Mouse (Mus musculus) embryonic facial prominence, embryonic 10.5 days (tissue): ENCODE data around the gene Ccdc148. TPM values are rescaled to one million over a fixed set of nuclear protein-coding genes. Genes with fewer than 3 reads are reported as not detected.

ENCODE experiments used
- DNase-seq: peaks from one replicate; pipeline ENCODE4 v3.0.0-alpha.2; 2017; ENCODE audit warnings: low spot score
- H3K27ac ChIP-seq: fragments of 300-500 bp; sonication (generic); replicated peaks from 2 replicates; pipeline ENCODE4 v1.5.1; 2016; ENCODE audit warnings: mild to moderate bottlenecking
- H3K27me3 ChIP-seq: fragments of 300-500 bp; sonication (generic); replicated peaks from 2 replicates; pipeline ENCODE4 v1.6.1; 2016; ENCODE audit warnings: low read depth, mild to moderate bottlenecking; ENCODE audit not compliant: poor library complexity, severe bottlenecking
- H3K36me3 ChIP-seq: fragments of 300-500 bp; sonication (generic); replicated peaks from 2 replicates; pipeline ENCODE4 v1.6.1; 2016; ENCODE audit warnings: mild to moderate bottlenecking, moderate library complexity
- H3K4me1 ChIP-seq: fragments of 300-500 bp; sonication (generic); 2 replicates; pipeline ENCODE4 v1.6.1; 2016
- H3K4me3 ChIP-seq: fragments of 300-500 bp; sonication (generic); 2 replicates; pipeline ENCODE4 v1.5.1; 2016; ENCODE audit warnings: mild to moderate bottlenecking, moderate library complexity
- H3K9me3 ChIP-seq: fragments of 300-500 bp; sonication (generic); 2 replicates; pipeline ENCODE4 v1.6.1; 2016; ENCODE audit warnings: mild to moderate bottlenecking
- WGBS: fragments of 180-500 bp; shearing (Covaris S2); methylation state at CpG from one replicate; pipeline ENCODE4 v1.1.7; 2016; 5-methylcytosine and 5-hydroxymethylcytosine counted together
- polyA plus RNA-seq: library from polyadenylated mRNA; unstranded; fragments of >200 nt; fragmentation: Nextera tagmentation; extraction: Ambion mirVana; gene quantifications from 2 replicates; pipeline ENCODE4 v1.2.1, GENCODE M21; 2016

Gene Ccdc148
- polyA plus RNA-seq, 1 experiment from 2014 or later: 0.87 TPM

DNA sequence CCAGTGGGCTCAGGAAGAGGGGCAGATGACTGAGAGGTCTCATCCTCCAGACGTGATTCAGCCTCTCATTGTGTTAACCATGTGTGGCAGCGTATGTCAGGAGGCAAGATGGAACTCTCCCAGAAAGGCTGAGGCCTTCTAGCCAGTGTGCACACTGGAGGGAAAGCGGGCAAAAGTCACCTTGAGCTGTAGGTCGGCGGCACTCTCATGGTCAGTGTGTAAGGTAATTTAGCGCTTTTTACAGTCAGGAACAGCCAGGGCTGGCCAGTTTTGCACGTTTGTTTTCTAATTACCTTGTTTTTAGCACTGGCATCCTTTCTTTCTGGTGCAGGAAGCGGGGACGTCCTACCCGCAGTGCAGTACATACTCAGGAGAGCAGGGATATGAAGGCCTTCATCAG lies 29.7 kb upstream of the Ccdc148 start:
- H3K9me3 ChIP-seq: no peaks in the 10 kb centered on the region
- H3K4me3 ChIP-seq: no peak overlapping the region
- DNase-seq: no peak
- 90% methylated on average over 10 of the region's 10 CpGs for WGBS
- peaks cover 20% of the 10 kb centered on the region for H3K36me3 ChIP-seq
- no peaks in the 10 kb centered on the region for H3K27me3 ChIP-seq
- 0 out of 2 replicates have a peak, but pooled peaks cover 6% of the 10 kb centered on the region for H3K4me1 ChIP-seq
- no peak overlapping the region for H3K27ac ChIP-seq

DNA sequence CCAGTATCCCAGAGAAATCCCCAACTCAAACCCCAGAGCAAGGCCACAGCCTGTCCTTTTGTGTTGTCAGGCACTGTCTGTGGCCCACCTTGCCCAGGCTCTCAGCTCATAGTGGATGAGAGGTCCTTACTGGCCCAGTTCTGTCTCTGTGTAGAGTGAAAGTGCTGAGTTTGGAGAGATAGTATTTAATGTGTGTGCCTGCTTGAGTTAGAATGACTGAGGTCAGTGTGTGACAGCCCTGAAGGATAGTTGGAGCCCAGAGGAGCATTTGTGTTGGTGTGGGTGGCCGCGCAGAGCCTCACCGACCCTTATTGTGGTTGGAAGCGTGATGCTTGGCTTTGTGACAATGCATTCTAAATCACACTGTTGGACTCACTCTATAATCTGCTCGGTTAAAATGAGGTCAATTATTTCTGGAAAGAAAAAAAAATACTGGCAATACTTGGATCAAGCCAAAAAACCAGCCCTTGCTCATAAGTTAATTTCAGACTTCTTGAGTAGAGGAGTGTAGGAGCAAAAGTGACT lies 29.2 kb upstream of the Ccdc148 start:
- Histone ChIP-seq H3K4me1 (0 out of 2 replicates have a peak, but pooled peaks cover 6% of the 10 kb centered on the region), H3K27me3 (no peaks in the 10 kb centered on the region), H3K4me3 (no peak overlapping the region), H3K27ac (no peak overlapping the region), H3K9me3 (no peaks in the 10 kb centered on the region), H3K36me3 (peaks cover 20% of the 10 kb centered on the region)
- no peak for DNase-seq
- WGBS: 94% methylated on average over 5 of the region's 5 CpGs

DNA sequence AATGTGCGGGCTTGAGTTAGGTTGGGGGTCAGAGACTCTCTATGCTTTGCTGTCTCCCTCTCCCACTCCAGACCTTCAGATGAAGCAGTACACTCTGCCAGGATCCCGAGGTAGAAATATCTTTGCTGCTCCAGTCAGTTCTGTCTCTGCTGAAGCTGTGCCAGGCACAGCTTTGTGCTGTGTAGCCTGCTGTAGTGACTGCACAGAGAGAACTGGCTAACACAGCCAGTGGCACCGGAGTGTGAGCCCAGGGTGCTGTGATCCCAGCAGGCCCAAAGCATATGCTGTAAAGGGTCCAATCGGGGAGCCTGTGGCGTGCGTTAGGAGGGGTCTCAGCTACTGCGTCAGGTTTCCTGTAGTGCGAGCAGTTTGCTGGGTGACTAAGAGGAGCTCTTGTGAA lies 27.8 kb upstream of the Ccdc148 start:
- Histone ChIP-seq H3K27me3 (no peaks in the 10 kb centered on the region), H3K27ac (no peak overlapping the region), H3K4me1 (0 out of 2 replicates have a peak, but pooled peaks cover 6% of the 10 kb centered on the region), H3K36me3 (peaks cover 23% of the 10 kb centered on the region), H3K9me3 (no peaks in the 10 kb centered on the region), H3K4me3 (no peak overlapping the region)
- 88% methylated on average over 8 of the region's 8 CpGs for WGBS
- DNase-seq: no peak

DNA sequence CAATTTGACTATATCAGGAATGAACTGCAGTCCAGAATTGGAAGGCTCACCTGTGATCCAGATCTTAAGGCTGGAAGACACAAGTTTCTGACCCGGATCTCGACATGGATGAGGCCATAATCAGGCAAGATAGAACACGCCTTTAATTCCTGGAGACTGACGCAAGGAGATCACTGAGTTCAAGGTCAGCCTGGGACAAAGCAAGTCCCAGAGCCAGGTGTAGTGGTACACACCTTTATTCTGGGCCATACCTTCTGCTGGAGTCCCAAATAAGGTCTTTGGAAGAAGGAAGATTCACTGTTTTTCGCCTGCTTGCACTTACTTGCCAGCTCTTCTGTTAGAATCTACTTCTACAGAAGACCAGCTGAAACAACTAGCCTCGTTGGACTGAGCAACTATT lies 26.5 kb upstream of the Ccdc148 start:
- Histone ChIP-seq H3K4me1 (0 out of 2 replicates have a peak, but pooled peaks cover 6% of the 10 kb centered on the region), H3K9me3 (no peaks in the 10 kb centered on the region), H3K27ac (no peak overlapping the region), H3K27me3 (no peaks in the 10 kb centered on the region), H3K4me3 (no peak overlapping the region), H3K36me3 (peaks cover 23% of the 10 kb centered on the region)
- no peak for DNase-seq
- 95% methylated on average over 6 of the region's 6 CpGs for WGBS

DNA sequence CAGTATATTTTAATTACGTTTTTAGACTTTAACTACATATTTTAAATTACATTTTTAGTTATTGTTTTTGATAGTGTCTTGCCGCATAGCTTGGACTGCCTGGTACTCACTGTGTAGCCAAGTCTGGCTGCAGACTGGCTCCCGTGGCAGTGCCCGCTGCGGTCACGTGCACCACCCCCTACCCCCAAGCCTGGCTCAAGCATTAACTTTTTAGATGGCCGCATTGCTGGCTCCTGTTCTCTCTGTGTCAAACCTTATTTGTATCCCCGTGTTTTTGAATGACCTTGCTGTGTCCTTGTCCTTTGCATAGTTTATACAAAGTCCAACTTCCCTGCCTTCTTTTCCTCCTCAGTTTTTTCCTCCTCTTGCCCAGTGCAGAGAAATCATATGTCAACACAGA lies 25.6 kb upstream of the Ccdc148 start:
- Histone ChIP-seq H3K36me3 (peaks cover 20% of the 10 kb centered on the region), H3K4me3 (no peak overlapping the region), H3K4me1 (0 out of 2 replicates have a peak, but pooled peaks cover 4% of the 10 kb centered on the region), H3K9me3 (no peaks in the 10 kb centered on the region), H3K27me3 (no peaks in the 10 kb centered on the region), H3K27ac (no peak overlapping the region)
- WGBS: 93% methylated on average over 8 of the region's 8 CpGs
- DNase-seq: no peak

DNA sequence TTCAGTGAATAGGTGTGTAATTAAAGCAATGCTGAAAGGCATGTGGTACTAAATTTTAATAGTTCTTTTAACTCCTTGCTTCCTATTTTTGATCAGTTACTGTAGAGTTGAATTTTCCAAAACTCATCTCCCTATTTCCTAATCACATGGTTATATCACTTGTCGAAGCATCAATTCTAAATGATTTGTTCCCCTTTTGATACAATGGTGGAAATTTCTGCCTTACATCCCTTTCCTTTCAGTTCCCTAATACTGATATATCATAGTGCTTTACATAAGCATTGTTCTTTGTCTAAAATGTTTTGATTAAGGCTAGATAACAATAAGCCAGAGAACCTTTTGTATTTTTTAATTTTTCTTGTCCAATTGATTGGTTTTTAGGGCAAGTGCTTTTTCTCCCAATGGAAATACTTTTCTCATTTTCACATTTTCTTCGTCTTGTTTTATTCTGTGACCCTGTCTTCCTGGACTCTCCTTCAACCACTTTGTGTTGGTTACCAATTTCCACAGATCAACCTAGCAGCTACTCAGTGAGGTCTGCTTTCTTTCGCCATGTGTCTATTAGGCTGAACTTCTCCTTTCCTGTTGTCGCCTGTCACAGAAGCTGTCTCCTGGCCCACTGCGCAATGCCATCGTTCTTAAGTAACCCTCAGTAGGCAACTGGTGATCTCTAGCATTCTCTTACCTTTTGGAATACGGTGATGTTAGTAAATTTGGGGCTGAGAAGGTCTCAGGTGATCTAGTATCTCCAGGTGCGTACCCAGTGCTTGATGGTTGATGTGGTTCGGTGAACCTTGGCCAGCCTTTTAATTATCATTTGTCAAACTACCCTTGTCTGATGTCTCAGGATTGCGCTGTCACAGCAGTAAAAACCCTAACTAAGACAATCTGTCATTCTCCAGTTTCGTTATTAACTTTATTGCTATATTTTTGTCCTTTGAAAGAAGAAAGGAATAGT lies 23.9 kb upstream of the Ccdc148 start:
- WGBS: 92% methylated on average over 11 of the region's 11 CpGs
- no peak overlapping the region for H3K4me3 ChIP-seq

DNA sequence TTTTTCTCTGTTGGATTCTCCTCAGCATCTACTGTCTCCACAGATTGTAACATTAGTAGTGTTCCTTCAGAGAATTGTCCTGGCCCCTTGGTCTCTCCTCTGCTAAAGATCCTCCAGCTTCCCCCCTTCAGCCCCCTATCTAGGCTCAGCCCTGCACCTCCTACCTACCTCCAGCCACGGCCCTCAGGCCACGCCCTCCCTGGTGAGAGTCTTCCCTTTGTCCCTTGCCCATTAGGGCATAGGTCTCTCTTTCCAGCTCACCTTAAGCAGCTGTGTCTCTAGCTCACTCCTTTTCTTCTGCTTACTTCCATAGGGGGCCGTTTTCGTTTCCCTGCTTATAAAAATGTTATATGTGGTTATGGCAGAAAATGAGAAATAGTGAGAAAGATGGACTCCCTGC lies 23.1 kb upstream of the Ccdc148 start:
- Histone ChIP-seq H3K4me3 (no peak overlapping the region), H3K9me3 (no peaks in the 10 kb centered on the region), H3K4me1 (peaks cover 21% of the 10 kb centered on the region), H3K27me3 (no peaks in the 10 kb centered on the region), H3K27ac (no peak overlapping the region), H3K36me3 (peaks cover 20% of the 10 kb centered on the region)
- DNase-seq: no peak
- 86% methylated on average over 4 of the region's 4 CpGs for WGBS

More for the DNA sequence above, 23.9 kb upstream of the Ccdc148 start:
- Histone ChIP-seq H3K4me1 (peaks cover 16% of the 10 kb centered on the region), H3K9me3 (no peaks in the 10 kb centered on the region), H3K27me3 (no peaks in the 10 kb centered on the region), H3K36me3 (peaks cover 20% of the 10 kb centered on the region), H3K27ac (no peak overlapping the region)
- no peak for DNase-seq

DNA sequence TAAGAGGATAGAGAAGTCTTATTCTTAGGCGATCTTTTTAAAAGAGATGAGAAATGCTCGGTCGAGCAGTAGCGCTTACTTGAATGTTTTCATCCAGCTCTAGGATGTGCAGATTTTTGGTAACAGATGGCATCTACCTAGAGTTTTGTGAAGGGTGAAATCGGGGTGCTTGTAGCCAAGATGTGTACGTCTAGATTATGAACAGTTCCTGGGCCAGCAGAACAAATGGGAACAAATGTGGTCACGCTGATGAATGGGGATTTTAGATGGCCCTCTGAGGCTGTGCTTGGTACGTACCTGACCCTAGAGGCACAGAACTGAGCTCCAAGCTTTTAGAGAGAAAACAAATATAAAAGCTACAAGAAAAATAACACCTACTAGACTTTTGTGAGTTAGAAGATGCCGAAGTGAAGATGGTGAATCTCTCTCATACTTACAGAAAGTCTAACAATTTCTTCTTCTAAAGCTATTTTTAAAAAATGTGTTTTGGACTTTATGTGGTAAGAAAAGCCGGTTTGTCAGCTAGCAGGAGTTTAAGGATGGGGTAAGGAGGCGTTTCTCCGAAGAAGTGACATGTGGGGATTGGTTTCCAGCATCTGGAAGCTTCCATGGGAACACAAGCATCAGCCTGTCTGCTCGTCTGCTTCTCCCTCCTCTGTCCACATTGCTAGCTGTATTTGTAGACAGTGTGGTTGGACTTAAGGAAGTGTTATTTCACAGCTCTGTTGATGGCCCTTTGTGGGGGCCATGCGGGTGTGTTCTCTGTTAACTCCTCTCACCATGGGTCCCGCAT lies 21.0 kb upstream of the Ccdc148 start:
- 90% methylated on average over 15 of the region's 15 CpGs for WGBS
- Histone ChIP-seq H3K27me3 (no peaks in the 10 kb centered on the region), H3K4me1 (peaks cover 17% of the 10 kb centered on the region), H3K9me3 (no peaks in the 10 kb centered on the region), H3K36me3 (0 out of 2 replicates have a peak, but pooled peaks cover 2% of the 10 kb centered on the region), H3K27ac (no peak overlapping the region), H3K4me3 (no peak overlapping the region)
- DNase-seq: no peak

DNA sequence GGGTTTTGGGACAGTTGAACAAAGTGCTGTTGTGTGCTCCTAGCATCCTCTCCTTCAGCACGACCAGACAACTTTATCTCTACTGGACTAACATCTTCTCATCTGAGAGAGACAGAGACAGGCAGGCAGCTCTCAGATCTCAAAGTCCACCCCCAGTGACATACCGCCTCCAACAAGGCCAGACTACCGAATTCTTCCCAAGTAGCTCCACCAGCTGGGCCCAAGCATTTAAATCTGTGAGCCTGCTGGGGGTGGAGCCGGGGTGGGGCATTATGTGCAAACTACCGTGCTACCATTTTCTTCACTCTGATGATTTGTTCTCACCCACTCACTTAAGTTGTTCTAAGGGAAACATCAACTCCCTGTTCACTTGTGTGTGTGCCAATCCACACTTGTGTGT lies 19.0 kb upstream of the Ccdc148 start:
- peaks cover 20% of the 10 kb centered on the region for H3K4me1 ChIP-seq
- 62% methylated on average over 5 of the region's 5 CpGs for WGBS
- 0 out of 2 replicates have a peak, but pooled peaks cover under 1% of the 10 kb centered on the region for H3K36me3 ChIP-seq
- H3K9me3 ChIP-seq: no peaks in the 10 kb centered on the region
- no peak overlapping the region for H3K4me3 ChIP-seq
- H3K27ac ChIP-seq: no peak overlapping the region
- no peak for DNase-seq
- H3K27me3 ChIP-seq: no peaks in the 10 kb centered on the region

DNA sequence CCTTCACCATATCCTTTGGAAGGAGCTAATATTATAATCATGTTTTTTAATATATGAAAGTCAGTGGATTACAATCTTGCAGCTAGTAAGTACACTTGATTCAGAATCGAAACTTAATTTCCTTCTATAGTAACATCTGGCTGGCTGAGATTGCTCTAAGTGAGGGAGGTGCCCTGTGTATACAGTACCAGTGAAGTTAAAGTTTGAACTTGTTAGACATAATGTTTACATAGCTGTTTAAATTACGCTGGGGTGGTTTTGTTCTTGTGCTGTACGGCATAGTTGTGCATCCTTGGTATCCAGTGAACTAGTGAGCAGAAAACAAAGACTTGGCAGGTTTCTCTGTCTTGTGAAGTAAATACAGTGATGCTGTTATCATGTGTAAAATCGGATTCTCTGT lies 18.5 kb upstream of the Ccdc148 start:
- 81% methylated on average over 4 of the region's 4 CpGs for WGBS
- Histone ChIP-seq H3K9me3 (no peaks in the 10 kb centered on the region), H3K27ac (no peak overlapping the region), H3K4me3 (no peak overlapping the region), H3K27me3 (no peaks in the 10 kb centered on the region), H3K4me1 (peaks cover 20% of the 10 kb centered on the region), H3K36me3 (no peaks in the 10 kb centered on the region)
- no peak for DNase-seq

DNA sequence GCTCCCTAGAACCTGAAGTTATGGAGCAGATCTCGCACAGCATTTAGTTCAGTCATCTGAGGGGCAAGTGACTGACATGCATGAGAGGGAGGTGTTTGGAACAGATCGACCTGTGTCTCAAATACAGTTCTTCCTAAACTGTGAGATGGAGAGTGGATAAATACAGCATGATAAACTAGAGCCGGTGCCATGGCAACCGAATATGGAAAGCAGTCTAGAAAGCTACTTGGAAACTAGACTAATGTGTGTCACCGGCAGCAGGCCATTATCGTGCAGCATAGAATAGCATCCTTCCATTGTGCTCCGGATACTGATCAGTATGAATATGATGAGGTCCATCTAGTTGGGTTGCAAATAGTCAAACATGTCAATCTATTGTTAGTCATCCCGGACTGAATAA lies 17.7 kb upstream of the Ccdc148 start:
- H3K4me1 ChIP-seq: peaks cover 20% of the 10 kb centered on the region
- WGBS: 95% methylated on average over 8 of the region's 8 CpGs
- no peak for DNase-seq
- no peaks in the 10 kb centered on the region for H3K9me3 ChIP-seq
- H3K36me3 ChIP-seq: no peaks in the 10 kb centered on the region
- no peaks in the 10 kb centered on the region for H3K27me3 ChIP-seq
- no peak overlapping the region for H3K4me3 ChIP-seq
- H3K27ac ChIP-seq: no peak overlapping the region

DNA sequence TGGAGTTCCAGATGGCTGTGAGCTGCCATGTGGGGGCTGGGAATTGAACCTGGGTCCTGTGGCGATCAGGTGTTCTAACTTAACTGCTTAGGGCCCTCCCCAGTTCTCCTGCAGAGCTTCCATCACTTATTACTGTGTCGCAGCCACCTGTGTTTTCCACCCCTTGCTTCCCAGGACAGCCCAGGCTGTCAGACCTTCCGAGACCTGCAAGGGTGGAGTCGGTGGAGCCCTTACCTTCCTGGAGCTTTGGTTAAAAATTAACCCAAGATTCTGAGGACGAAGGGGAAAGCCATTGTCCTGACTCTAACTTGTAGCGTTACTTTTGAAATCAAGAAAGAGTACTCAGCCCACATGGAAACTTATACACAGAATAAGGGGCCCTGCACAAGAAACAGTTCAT lies 15.4 kb upstream of the Ccdc148 start:
- WGBS: 92% methylated on average over 6 of the region's 6 CpGs
- no peak for DNase-seq
- no peak overlapping the region for H3K27ac ChIP-seq
- no peaks in the 10 kb centered on the region for H3K9me3 ChIP-seq
- H3K4me1 ChIP-seq: peaks cover 25% of the 10 kb centered on the region
- H3K27me3 ChIP-seq: no peaks in the 10 kb centered on the region
- no peaks in the 10 kb centered on the region for H3K36me3 ChIP-seq
- H3K4me3 ChIP-seq: no peak overlapping the region
